Mouse (Mus musculus) heart, adult 2 months (tissue): ENCODE data around the gene Zc3hav1l.

Source experiments
- CTCF ChIP-seq: fragments of 200-600 bp; IDR thresholded peaks from 2 replicates; pipeline ENCODE4 v1.8.1; 2022; ENCODE audit warnings: antibody characterized with exemption, mild to moderate bottlenecking, moderate library complexity
- EP300 ChIP-seq: fragments of 200-500 bp; IDR thresholded peaks from 2 replicates; pipeline ENCODE4 v1.6.1; 2011; ENCODE audit warnings: low read depth, low read length, control low read depth; ENCODE audit not compliant: insufficient read depth
- POLR2A ChIP-seq: fragments of 200-500 bp; IDR thresholded peaks from 2 replicates; pipeline ENCODE4 v1.6.1; 2011; ENCODE audit warnings: mild to moderate bottlenecking, low read depth, low read length, control low read depth; ENCODE audit not compliant: insufficient read depth

- TF ChIP-seq EP300: no peak
- 0 out of 2 replicates have a peak, but pooled peaks have one; percentile 4 for TF ChIP-seq CTCF
- peak; percentile 49 for TF ChIP-seq POLR2A
These were observed at the start of gene Zc3hav1l for GRCm38 (mm10) chr6:38298761-38299401.
